Mouse (Mus musculus) cerebellum, adult 8-10 months (tissue): ENCODE measurements at regions not wholly inside any gene's neighbourhood (a gene's known extent, or its start where the extent isn't known, plus 50 kb on each side); places are given as distances from the start of the nearest gene placed in this dataset.
"Not testable (repeated sequence)": the region's sequence is repeated elsewhere in the genome, so short reads cannot be mapped to it uniquely, and the experiment has no call there.

Experiments
- DNase-seq: peaks from one replicate; pipeline ENCODE4 v3.0.0; 2022

- DNase-seq: no peak
These were observed 272.1 kb upstream of the Cdh4 start for GRCm38 (mm10) chr2:179170157-179170556.

GRCm38 (mm10) chr2:179170608-179171007 lies 271.6 kb upstream of the Cdh4 start:
- DNase-seq: no peak

GRCm38 (mm10) chr2:179176835-179177530 lies 265.2 kb upstream of the Cdh4 start:
- not testable (repeated sequence) for DNase-seq

- no peak for DNase-seq
These were observed 260.9 kb upstream of the Cdh4 start for GRCm38 (mm10) chr2:179181366-179181765.

- no peak for DNase-seq
These were observed 260.1 kb upstream of the Cdh4 start for GRCm38 (mm10) chr2:179182123-179182522.

GRCm38 (mm10) chr2:179192906-179193496 lies 249.2 kb upstream of the Cdh4 start:
- DNase-seq: no peak

- peak; percentile 44 for DNase-seq
These were observed 248.6 kb upstream of the Cdh4 start for GRCm38 (mm10) chr2:179193507-179194160.

GRCm38 (mm10) chr2:179197471-179197870 lies 244.8 kb upstream of the Cdh4 start:
- DNase-seq: no peak

GRCm38 (mm10) chr2:179200495-179200894 lies 241.7 kb upstream of the Cdh4 start:
- no peak for DNase-seq

- DNase-seq: no peak
These were observed 231.9 kb upstream of the Cdh4 start for GRCm38 (mm10) chr2:179210164-179210805.

- no peak for DNase-seq
These were observed 225.5 kb upstream of the Cdh4 start for GRCm38 (mm10) chr2:179216773-179217172.

- no peak for DNase-seq
These were observed 214.1 kb upstream of the Cdh4 start for GRCm38 (mm10) chr2:179228096-179228495.

- no peak for DNase-seq
These were observed 210.4 kb upstream of the Cdh4 start for GRCm38 (mm10) chr2:179231708-179232354.

GRCm38 (mm10) chr2:179238166-179238565 lies 204.1 kb upstream of the Cdh4 start:
- no peak for DNase-seq

- DNase-seq: no peak
These were observed 181.3 kb upstream of the Cdh4 start for GRCm38 (mm10) chr2:179260892-179261291.

- no peak for DNase-seq
These were observed 178.3 kb upstream of the Cdh4 start for GRCm38 (mm10) chr2:179263888-179264287.

- no peak for DNase-seq
These were observed 176.8 kb upstream of the Cdh4 start for GRCm38 (mm10) chr2:179265436-179265835.

GRCm38 (mm10) chr2:179277204-179277886 lies 164.9 kb upstream of the Cdh4 start:
- no peak for DNase-seq

- DNase-seq: no peak
These were observed 164.3 kb upstream of the Cdh4 start for GRCm38 (mm10) chr2:179277887-179278282.

- no peak for DNase-seq
These were observed 160.0 kb upstream of the Cdh4 start for GRCm38 (mm10) chr2:179282276-179282675.

- no peak for DNase-seq
These were observed 151.8 kb upstream of the Cdh4 start for GRCm38 (mm10) chr2:179290394-179290793.

GRCm38 (mm10) chr2:179291046-179291563 lies 151.1 kb upstream of the Cdh4 start:
- DNase-seq: no peak
